Mouse (Mus musculus) lung, postnatal 0 days (tissue): ENCODE measurements around the gene Fam81b. TPM values are rescaled to one million over a fixed set of nuclear protein-coding genes. Genes with fewer than 3 reads are reported as not detected.

Experiments
- ATAC-seq: fragments of 200-750 bp; cut with Nextera tagmentation; 2 replicates; pipeline ENCODE4 v1.8.0; 2017; ENCODE audit warnings: moderate library complexity
- DNase-seq: peaks from one replicate; pipeline ENCODE4 v3.0.0-alpha.2; 2016; ENCODE audit warnings: low spot score
- H3K27ac ChIP-seq: fragments of 300-500 bp; sonication (generic); 2 replicates; pipeline ENCODE4 v1.5.1; 2014; ENCODE audit warnings: antibody characterized with exemption, mild to moderate bottlenecking, low read length, mixed read lengths
- H3K27me3 ChIP-seq: fragments of 300-500 bp; sonication (generic); replicated peaks from 2 replicates; pipeline ENCODE4 v1.6.1; 2014; ENCODE audit warnings: low read length, mixed read lengths; ENCODE audit not compliant: insufficient read depth
- H3K36me3 ChIP-seq: fragments of 300-500 bp; sonication (generic); 2 replicates; pipeline ENCODE4 v1.6.1; 2014; ENCODE audit warnings: low read length, mixed read lengths; ENCODE audit not compliant: insufficient read depth
- H3K4me1 ChIP-seq: fragments of 300-500 bp; sonication (generic); 2 replicates; pipeline ENCODE4 v1.6.1; 2014; ENCODE audit warnings: antibody characterized with exemption, low read depth, low read length, mixed read lengths; ENCODE audit not compliant: insufficient read depth
- H3K4me2 ChIP-seq: fragments of 300-500 bp; sonication (generic); replicated peaks from 2 replicates; pipeline ENCODE4 v1.6.1; 2014; ENCODE audit warnings: low read depth, mild to moderate bottlenecking, low read length, moderate library complexity, mixed read lengths
- H3K4me3 ChIP-seq: fragments of 300-500 bp; sonication (generic); 2 replicates; pipeline ENCODE4 v1.5.1; 2014; ENCODE audit warnings: low read depth, low read length
- H3K9ac ChIP-seq: fragments of 300-500 bp; sonication (generic); replicated peaks from 2 replicates; pipeline ENCODE4 v1.6.1; 2014; ENCODE audit warnings: low read depth, mild to moderate bottlenecking
- H3K9me3 ChIP-seq: fragments of 300-500 bp; sonication (generic); 2 replicates; pipeline ENCODE4 v1.6.1; 2016; ENCODE audit warnings: low read length, mixed read lengths
- CTCF ChIP-seq: IDR thresholded peaks from 2 replicates; pipeline ENCODE4 v1.5.1; 2016; ENCODE audit warnings: antibody characterized with exemption, mild to moderate bottlenecking
- EP300 ChIP-seq: IDR thresholded peaks from 2 replicates; pipeline ENCODE4 v1.6.1; 2016; ENCODE audit warnings: antibody characterized with exemption, mild to moderate bottlenecking, control low read depth
- WGBS: fragments of 180-500 bp; shearing (Covaris S2); extraction: QIAGEN DNeasy Blood & Tissue Kit; methylation state at CpG from one replicate; pipeline ENCODE4 v1.1.7; 2014; 5-methylcytosine and 5-hydroxymethylcytosine counted together
- polyA plus RNA-seq: library from polyadenylated mRNA; unstranded; fragments of >200 nt; fragmentation: Nextera tagmentation; extraction: Ambion mirVana; gene quantifications from 2 replicates; pipeline ENCODE4 v1.2.1, GENCODE M21; 2015

The Fam81b gene
- polyA plus RNA-seq, 1 experiment from 2014 or later = 1.3 TPM

DNA sequence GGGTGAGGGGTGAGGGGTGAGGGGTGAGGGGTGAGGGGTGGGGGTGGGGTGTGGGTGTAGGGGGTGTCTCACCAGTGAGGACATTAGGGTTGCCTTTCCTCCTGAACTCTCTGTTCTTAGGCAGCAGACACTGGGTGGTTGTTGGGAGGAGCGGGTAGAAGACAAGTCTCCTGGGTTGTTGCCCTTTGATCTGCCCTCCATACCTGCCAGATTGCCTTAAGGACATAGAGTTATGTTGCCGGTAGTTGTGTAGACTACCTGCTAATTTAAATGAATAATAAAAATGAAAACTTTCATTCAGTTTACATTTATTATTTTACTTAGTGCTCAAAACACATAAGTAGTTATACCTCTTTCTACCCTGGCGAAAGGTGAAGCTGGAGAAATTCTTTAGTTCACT lies 369 bp upstream of the Fam81b start:
- Histone ChIP-seq H3K27ac (no peak overlapping the region), H3K4me3 (no peak overlapping the region), H3K36me3 (no peaks in the 10 kb centered on the region), H3K9me3 (no peaks in the 10 kb centered on the region), H3K9ac (no peak overlapping the region), H3K27me3 (no peaks in the 10 kb centered on the region), H3K4me1 (no peaks in the 10 kb centered on the region), H3K4me2 (no peak overlapping the region)
- no peak for TF ChIP-seq EP300
- TF ChIP-seq CTCF = no peak
- 84% methylated on average over 3 of the region's 3 CpGs for WGBS
- no peak for DNase-seq
- no peak for ATAC-seq

DNA sequence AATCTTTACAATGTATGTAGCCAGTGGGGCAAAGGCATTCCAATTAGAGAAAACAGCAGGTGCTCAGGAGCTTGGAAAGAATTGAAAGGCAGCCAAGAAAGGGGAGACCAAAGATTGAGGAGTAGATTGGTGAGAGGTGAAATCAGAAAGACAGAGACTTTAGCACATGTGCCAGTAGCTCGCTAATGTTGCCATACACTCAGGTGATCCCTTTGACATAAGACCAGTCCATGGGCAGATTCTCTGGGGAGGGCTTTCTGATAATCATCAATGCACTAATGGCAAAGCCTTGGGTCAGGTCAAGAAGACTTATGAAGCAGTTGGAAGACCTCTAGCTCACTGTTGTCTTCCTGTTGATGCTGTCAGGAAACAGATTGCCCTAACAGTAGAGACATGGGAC lies 671 bp downstream of the Fam81b start:
- no peak overlapping the region for H3K4me3 ChIP-seq
- no peak for ATAC-seq
- WGBS = 97% methylated on average over 1 of the region's 1 CpGs

DNA sequence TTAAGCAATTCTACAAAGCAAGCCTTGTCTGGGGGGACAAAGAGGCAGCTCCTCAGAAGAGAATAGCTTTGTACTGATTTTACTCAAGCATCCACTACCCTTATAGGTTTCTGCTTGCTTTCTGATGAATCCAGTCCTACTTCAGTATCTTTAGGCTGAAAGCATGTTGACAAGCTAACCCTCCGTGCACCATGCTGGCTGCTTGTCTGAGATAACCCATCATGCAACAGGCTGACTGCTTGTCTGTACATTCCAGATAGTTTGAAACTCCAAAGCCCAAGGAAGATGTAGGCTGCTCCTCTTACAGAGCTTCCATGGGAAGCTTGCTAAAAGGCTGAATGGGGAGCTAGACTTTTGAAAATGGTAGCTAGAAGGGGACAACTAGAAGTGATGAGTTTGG lies 1.7 kb downstream of the Fam81b start:
- no peaks in the 10 kb centered on the region for H3K9me3 ChIP-seq
- H3K4me3 ChIP-seq = no peak overlapping the region
- DNase-seq = no peak
- H3K9ac ChIP-seq = no peak overlapping the region
- H3K4me2 ChIP-seq = no peak overlapping the region
- ATAC-seq = no peak
- H3K36me3 ChIP-seq = no peaks in the 10 kb centered on the region
- H3K4me1 ChIP-seq = no peaks in the 10 kb centered on the region
- H3K27me3 ChIP-seq = no peaks in the 10 kb centered on the region
- TF ChIP-seq EP300 (no peak), CTCF (no peak)
- H3K27ac ChIP-seq = no peak overlapping the region
- WGBS = 67% methylated on average over 1 of the region's 1 CpGs

More for the DNA sequence above, 671 bp downstream of the Fam81b start:
- H3K4me2 ChIP-seq = no peak overlapping the region
- no peaks in the 10 kb centered on the region for H3K9me3 ChIP-seq
- TF ChIP-seq EP300 (no peak), CTCF (no peak)
- no peak overlapping the region for H3K27ac ChIP-seq
- H3K36me3 ChIP-seq = no peaks in the 10 kb centered on the region
- no peaks in the 10 kb centered on the region for H3K27me3 ChIP-seq
- H3K4me1 ChIP-seq = no peaks in the 10 kb centered on the region
- no peak overlapping the region for H3K9ac ChIP-seq
- DNase-seq = no peak

DNA sequence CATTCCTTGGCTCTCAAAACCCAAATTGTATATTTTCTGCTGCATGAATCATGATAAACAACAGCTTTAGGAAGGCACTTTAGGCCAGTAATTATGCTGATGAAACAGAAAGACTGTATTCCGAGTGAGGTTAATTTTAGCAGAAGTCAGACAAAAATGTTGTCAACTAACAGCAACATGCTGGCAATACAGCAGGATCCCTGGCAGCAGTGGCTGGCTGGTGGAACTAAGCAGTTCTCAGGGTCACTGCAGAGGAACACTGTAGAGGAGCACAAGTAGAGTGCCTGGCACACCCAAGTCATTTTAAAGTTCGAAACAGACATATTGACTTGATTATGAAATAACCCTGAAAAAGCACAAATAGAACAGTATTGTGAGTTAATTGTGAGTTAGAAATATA lies 2.8 kb downstream of the Fam81b start:
- TF ChIP-seq EP300 (0 out of 2 replicates have a peak, but pooled peaks have one; percentile 29), CTCF (no peak)
- no peak overlapping the region for H3K4me3 ChIP-seq
- H3K9ac ChIP-seq = no peak overlapping the region
- H3K4me2 ChIP-seq = no peak overlapping the region
- DNase-seq (peak; percentile 60), ATAC-seq (peak; percentile 58)
- H3K27ac ChIP-seq = no peak overlapping the region
- 55% methylated on average over 2 of the region's 2 CpGs for WGBS
- H3K27me3 ChIP-seq = no peaks in the 10 kb centered on the region
- no peaks in the 10 kb centered on the region for H3K4me1 ChIP-seq
- H3K36me3 ChIP-seq = no peaks in the 10 kb centered on the region
- H3K9me3 ChIP-seq = no peaks in the 10 kb centered on the region

DNA sequence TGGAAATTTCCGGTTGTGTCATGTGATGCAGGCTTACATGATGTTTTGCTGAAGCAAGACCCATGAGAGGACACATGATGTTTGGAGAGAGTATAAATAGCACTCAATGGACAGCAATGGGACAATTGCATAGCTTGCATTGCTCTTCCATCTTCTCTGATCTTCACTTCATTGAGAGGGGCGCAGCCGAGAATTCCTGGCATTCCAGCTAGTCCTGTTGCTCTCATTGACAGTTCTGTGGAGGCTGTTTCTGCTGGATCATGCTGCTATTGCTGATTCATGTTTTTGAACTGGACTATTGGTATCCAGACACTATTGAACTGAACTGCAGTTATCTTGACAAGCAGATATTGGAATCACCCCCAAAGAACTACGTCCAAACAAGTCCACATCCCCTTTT lies 12.8 kb downstream of the Fam81b start:
- ATAC-seq = no peak
- Histone ChIP-seq H3K27me3 (no peaks in the 10 kb centered on the region), H3K4me1 (no peaks in the 10 kb centered on the region), H3K36me3 (no peaks in the 10 kb centered on the region), H3K27ac (no peak overlapping the region), H3K9ac (no peak overlapping the region), H3K9me3 (no peaks in the 10 kb centered on the region), H3K4me2 (no peak overlapping the region), H3K4me3 (no peak overlapping the region)
- 52% methylated on average over 4 of the region's 4 CpGs for WGBS
- DNase-seq = no peak
- no peak for TF ChIP-seq EP300
- no peak for TF ChIP-seq CTCF

DNA sequence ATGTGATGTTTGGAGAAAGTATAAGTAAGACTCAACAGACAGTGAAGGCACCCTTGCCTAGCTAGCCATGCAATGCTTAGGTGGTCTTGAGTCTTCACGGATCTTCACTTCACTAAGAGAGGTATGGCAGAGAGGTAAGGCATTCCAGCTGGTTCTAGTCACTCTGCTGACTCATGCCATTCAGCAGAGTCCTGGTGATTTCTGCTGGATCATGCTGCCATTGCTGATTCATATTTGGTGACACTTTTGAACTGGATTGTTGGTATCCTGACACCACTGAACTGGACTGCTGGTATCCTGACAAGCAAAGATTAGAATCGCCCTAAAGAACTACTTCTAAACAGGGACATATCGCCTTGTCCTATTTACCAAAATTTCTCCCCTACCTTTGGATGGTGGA lies 20.3 kb downstream of the Fam81b start:
- ATAC-seq = no peak
- no peak overlapping the region for H3K9ac ChIP-seq
- H3K4me3 ChIP-seq = no peak overlapping the region
- no peak for DNase-seq
- WGBS = 87% methylated on average over 3 of the region's 3 CpGs
- H3K36me3 ChIP-seq = no peaks in the 10 kb centered on the region
- H3K27ac ChIP-seq = no peak overlapping the region
- no peak overlapping the region for H3K4me2 ChIP-seq
- H3K9me3 ChIP-seq = no peaks in the 10 kb centered on the region
- no peaks in the 10 kb centered on the region for H3K27me3 ChIP-seq
- H3K4me1 ChIP-seq = no peaks in the 10 kb centered on the region
- TF ChIP-seq CTCF = no peak
- TF ChIP-seq EP300 = no peak

DNA sequence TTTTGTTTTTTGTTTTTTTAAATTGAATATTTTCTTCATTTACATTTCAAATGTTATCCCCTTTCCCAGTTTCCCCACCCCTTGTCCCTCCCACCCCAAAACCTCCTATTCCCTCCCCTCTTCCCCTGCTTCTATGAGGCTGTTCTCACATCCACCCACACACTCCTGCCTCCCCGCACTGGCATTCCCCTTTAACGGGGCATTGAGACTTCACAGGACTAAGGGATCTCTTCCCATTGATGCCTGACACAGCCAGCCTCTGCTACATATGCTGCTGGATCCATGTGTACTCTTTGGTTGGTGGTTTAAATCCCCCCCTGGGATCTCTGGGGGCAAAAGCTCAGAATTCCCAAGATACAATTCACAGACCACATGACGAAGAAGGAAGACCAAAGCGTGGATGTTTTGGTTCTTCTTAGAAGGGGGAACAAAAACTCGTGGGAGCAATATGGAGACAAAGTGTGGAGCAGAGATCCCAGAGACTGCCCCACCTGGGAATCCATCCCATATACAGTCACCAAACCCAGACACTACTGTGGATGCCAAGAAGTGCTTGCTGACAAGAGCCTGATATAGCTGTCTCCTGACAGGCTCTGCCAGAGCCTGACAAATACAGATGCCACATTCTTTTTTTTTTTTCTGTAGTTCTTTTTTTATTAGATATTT lies 40.4 kb downstream of the Fam81b start:
- no peaks in the 10 kb centered on the region for H3K4me1 ChIP-seq
- H3K36me3 ChIP-seq = no peaks in the 10 kb centered on the region
- no peak overlapping the region for H3K27ac ChIP-seq
- H3K4me2 ChIP-seq = no peak overlapping the region
- no peak overlapping the region for H3K9ac ChIP-seq
- no peaks in the 10 kb centered on the region for H3K27me3 ChIP-seq
- no peak overlapping the region for H3K4me3 ChIP-seq
- no peak for DNase-seq
- TF ChIP-seq CTCF (no peak), EP300 (no peak)
- ATAC-seq = no peak
- no peaks in the 10 kb centered on the region for H3K9me3 ChIP-seq
- WGBS = 74% methylated on average over 5 of the region's 5 CpGs
